In genomic region chr10:112614226-112614625, GRCm38 (mm10) we compare ENCODE assay signal across 22 mouse cellular contexts.
A peak's percentile ranks its signal among the peaks of the same experiment; 100 is the strongest.
DNase-seq lines count a peak whose midpoint lies in the region; ATAC-seq and TF ChIP-seq lines count a peak whose summit lies in the region.
"Had no signal": no experiment of that assay in that cellular context is flagged by ENCODE, and none has a peak within 500 bp of the region (broad histone marks: within the 10 kb centered on the region; RNA-seq: fewer than 3 reads in every experiment).

No protein-coding gene starts in this region.

- 87% methylated on average over 3 of the region's 3 CpGs for WGBS in midbrain, embryonic 16.5 days

- no peak for ATAC-seq in midbrain, embryonic 16.5 days
- ATAC-seq: activated CD4-positive, CD25-positive, alpha-beta regulatory T cell, adult 4 months; forebrain, embryonic 13.5 days; forebrain, embryonic 15.5 days; forebrain, postnatal 0 days had no signal

- no peak for TF ChIP-seq POLR2A in myocyte (IDR thresholded peaks at IDR 0.05; ENCODE audit: insufficient read length, low read depth)

- no peaks in the 10 kb centered on the region for H3K36me3 ChIP-seq in C2C12 (ENCODE audit: control insufficient read depth, insufficient read depth)
- H3K36me3 ChIP-seq in myocyte (ENCODE audit: control insufficient read depth, insufficient read depth): no peaks in the 10 kb centered on the region
- no peaks in the 10 kb centered on the region for H3K36me3 ChIP-seq in midbrain, embryonic 16.5 days (ENCODE audit: control insufficient read depth, insufficient read depth, low read length)
- H3K36me3 ChIP-seq: embryonic facial prominence, embryonic 10.5 days; embryonic facial prominence, embryonic 12.5 days; forebrain, embryonic 15.5 days had no signal

- DNase-seq in 3134 (ENCODE audit: extremely low read depth, insufficient read length, low spot score): peak; percentile 43
- DNase-seq in NIH3T3 (ENCODE audit: low read depth): peak; percentile 9
- no peak for DNase-seq in gastrocnemius, postnatal 25 days
- DNase-seq in layer of hippocampus, adult 11-12 months (ENCODE audit: low spot score): no peak
- DNase-seq: adrenal gland, adult 8-10 months; adrenal gland, postnatal 14 days; adrenal gland, postnatal 36 days; B cell, adult 2 months; cerebellum, adult 11-12 months; cerebellum, adult 2 months; cerebellum, adult 9-10 months; cerebellum, postnatal 14 days; cerebellum, postnatal 36 days; forebrain, postnatal 0 days had no signal

- no peaks in the 10 kb centered on the region for H3K79me3 ChIP-seq in C2C12 (ENCODE audit: low read depth)

- H3K4me1 ChIP-seq in midbrain, embryonic 16.5 days (ENCODE audit: control insufficient read depth, insufficient read depth, low read length): peaks cover 2% of the 10 kb centered on the region
- H3K4me1 ChIP-seq: embryonic facial prominence, embryonic 10.5 days; embryonic facial prominence, embryonic 12.5 days; forebrain, embryonic 15.5 days had no signal

- no peak overlapping the region for H3ac ChIP-seq in C2C12 (ENCODE audit: control insufficient read depth, insufficient read length, low read depth)
- no peak overlapping the region for H3ac ChIP-seq in myocyte (ENCODE audit: control insufficient read depth, insufficient read length)

- no peaks in the 10 kb centered on the region for H3K9me3 ChIP-seq in midbrain, embryonic 16.5 days (replicated peaks; ENCODE audit: control insufficient read depth, low read length, poor library complexity, severe bottlenecking)
- H3K9me3 ChIP-seq: embryonic facial prominence, embryonic 10.5 days; embryonic facial prominence, embryonic 12.5 days; forebrain, embryonic 13.5 days; forebrain, embryonic 15.5 days had no signal

- H3K79me2 ChIP-seq in C2C12 (ENCODE audit: control insufficient read depth, insufficient read depth) (no peaks in the 10 kb centered on the region), myocyte (ENCODE audit: control insufficient read depth, insufficient read depth) (no peaks in the 10 kb centered on the region)

- H3K9ac ChIP-seq in midbrain, embryonic 16.5 days (ENCODE audit: low read depth, low read length): no peak overlapping the region
- H3K9ac ChIP-seq: embryonic facial prominence, embryonic 12.5 days; forebrain, embryonic 13.5 days; forebrain, embryonic 15.5 days; forebrain, postnatal 0 days had no signal

- H3K4me3 ChIP-seq in C2C12 (ENCODE audit: insufficient read depth, poor library complexity, severe bottlenecking) (no peak overlapping the region), myocyte (no peak overlapping the region)
- no peak overlapping the region for H3K4me3 ChIP-seq in midbrain, embryonic 16.5 days (ENCODE audit: low read depth, low read length)
- H3K4me3 ChIP-seq: embryonic facial prominence, embryonic 10.5 days; embryonic facial prominence, embryonic 12.5 days; forebrain, embryonic 13.5 days; forebrain, embryonic 15.5 days had no signal

- peak overlapping the region; percentile 51 for H3K4me2 ChIP-seq in myocyte (ENCODE audit: low read depth)
- no peak overlapping the region for H3K4me2 ChIP-seq in midbrain, embryonic 16.5 days (ENCODE audit: low read length)
- H3K4me2 ChIP-seq: embryonic facial prominence, embryonic 12.5 days; forebrain, embryonic 13.5 days; forebrain, embryonic 15.5 days had no signal

- H3K27me3 ChIP-seq in C2C12 (ENCODE audit: control insufficient read depth, insufficient read depth, insufficient read length) (no peaks in the 10 kb centered on the region), myocyte (ENCODE audit: control insufficient read depth, insufficient read depth, insufficient read length) (no peaks in the 10 kb centered on the region)
- H3K27me3 ChIP-seq in midbrain, embryonic 16.5 days (ENCODE audit: control insufficient read depth, insufficient read depth, low read depth, low read length): no peaks in the 10 kb centered on the region
- H3K27me3 ChIP-seq: embryonic facial prominence, embryonic 12.5 days; forebrain, embryonic 13.5 days; forebrain, embryonic 15.5 days had no signal

- no peak overlapping the region for H3K27ac ChIP-seq in midbrain, embryonic 16.5 days (ENCODE audit: low read length)
- H3K27ac ChIP-seq: embryonic facial prominence, embryonic 10.5 days; embryonic facial prominence, embryonic 12.5 days; forebrain, embryonic 13.5 days; forebrain, embryonic 15.5 days had no signal

- no peak for TF ChIP-seq CTCF in C2C12 (IDR thresholded peaks at IDR 0.05; ENCODE audit: control insufficient read depth, insufficient read depth, insufficient read length)

TF ChIP-seq in C2C12, 6 proteins besides CTCF, POLR2A, EP300 and RAD21:
- TF ChIP-seq MYOG (IDR thresholded peaks at IDR 0.05; ENCODE audit: control insufficient read depth, extremely low read depth, insufficient read length): no peak
- peak; percentile 84 for TF ChIP-seq MAX (IDR thresholded peaks at IDR 0.05)
- peak; percentile 89 for TF ChIP-seq FOSL1 (IDR thresholded peaks at IDR 0.05; ENCODE audit: insufficient read depth, low read length, poor library complexity, severe bottlenecking)
- no peak for TF ChIP-seq USF1 (IDR thresholded peaks at IDR 0.05; ENCODE audit: low read depth)
- TF ChIP-seq MYOD1 (IDR thresholded peaks at IDR 0.05; ENCODE audit: control insufficient read depth, insufficient read length, low read depth): peak; percentile 56
TF ChIP-seq in C2C12: peak in this region for 3.

TF ChIP-seq in myocyte, 11 proteins besides CTCF, POLR2A, EP300 and RAD21:
- TF ChIP-seq REST (IDR thresholded peaks at IDR 0.05; ENCODE audit: insufficient read depth, insufficient read length): no peak

Comparison
In these comparisons a context has a peak if more than half of its experiments do, and no peak if none do; other contexts are left out.
1. DNase-seq: peak in 3134 (single experiment) and NIH3T3 (single experiment); none in gastrocnemius, postnatal 25 days (single experiment) and layer of hippocampus, adult 11-12 months (single experiment).